Mouse (Mus musculus) megakaryocyte, embryonic 14.5 days (primary cell): ENCODE measurements around the gene Arhgef19.

Source experiments
- FLI1 ChIP-seq: IDR thresholded peaks from 2 replicates; pipeline ENCODE4 v1.6.1; 2012; ENCODE audit warnings: low read length, inconsistent platforms, mixed read lengths
- GATA1 ChIP-seq: IDR thresholded peaks from 3 replicates; pipeline ENCODE4 v1.6.1; 2012; ENCODE audit warnings: mixed read lengths, low read length, inconsistent platforms, borderline replicate concordance

DNA sequence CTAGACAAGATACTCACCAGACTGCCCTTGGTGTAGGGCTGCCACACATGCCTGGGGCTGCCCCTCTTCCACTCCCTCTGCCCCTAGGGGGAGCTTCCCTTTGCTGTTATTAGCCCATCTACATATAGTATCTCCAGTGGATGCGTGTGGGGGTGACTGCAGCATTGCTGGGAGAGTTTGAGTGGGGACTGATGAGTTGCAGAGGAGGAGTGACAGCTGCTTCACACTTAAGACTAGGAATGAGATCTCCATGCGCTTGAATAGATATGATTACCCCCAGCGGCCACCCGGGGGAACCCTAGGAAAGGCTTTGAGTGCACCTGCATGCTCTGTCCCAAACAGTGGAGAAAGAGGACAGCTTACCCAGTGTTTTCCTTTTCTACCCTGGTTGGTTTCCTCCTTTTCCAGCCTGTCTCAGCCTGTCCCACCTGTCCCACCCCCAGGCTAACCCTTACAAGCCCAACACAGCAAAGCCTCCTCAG is 34.7 kb upstream of the Arhgef19 start:
- TF ChIP-seq FLI1 (no peak), GATA1 (no peak)
